Mouse (Mus musculus) retina, adult 2 months (tissue): ENCODE measurements around the gene Gm47189.
"Not testable (repeated sequence)": the region's sequence is repeated elsewhere in the genome, so short reads cannot be mapped to it uniquely, and the experiment has no call there.

Experiments
- DNase-seq: peaks from one replicate; pipeline ENCODE4 v3.0.0-alpha.2; 2012; ENCODE audit warnings: low read depth, low spot score

Gm47189 gene

DNA sequence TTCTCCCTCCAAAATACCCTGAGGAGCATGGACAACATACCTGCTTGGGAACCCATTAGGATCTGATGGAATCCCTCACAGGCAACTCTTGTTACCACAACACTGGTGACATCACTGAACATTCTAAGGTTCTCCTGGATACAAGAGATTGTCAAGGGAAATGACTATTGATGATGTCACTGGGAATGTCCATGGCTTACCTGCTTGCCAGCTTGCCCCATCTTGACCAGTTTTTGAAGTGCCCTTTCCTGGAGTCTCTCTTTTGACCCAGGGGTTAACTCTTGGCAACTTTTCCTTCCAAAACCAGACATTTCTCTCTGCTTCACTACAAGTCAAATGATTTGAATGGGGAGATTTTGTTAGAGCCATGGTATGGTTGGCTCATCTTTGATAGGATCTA, at the start of gene Gm47189:
TSS of gene Gm47189 (minus strand) at position 101 of the 400 bp plus-strand sequence.
- not testable (repeated sequence) for DNase-seq

DNA sequence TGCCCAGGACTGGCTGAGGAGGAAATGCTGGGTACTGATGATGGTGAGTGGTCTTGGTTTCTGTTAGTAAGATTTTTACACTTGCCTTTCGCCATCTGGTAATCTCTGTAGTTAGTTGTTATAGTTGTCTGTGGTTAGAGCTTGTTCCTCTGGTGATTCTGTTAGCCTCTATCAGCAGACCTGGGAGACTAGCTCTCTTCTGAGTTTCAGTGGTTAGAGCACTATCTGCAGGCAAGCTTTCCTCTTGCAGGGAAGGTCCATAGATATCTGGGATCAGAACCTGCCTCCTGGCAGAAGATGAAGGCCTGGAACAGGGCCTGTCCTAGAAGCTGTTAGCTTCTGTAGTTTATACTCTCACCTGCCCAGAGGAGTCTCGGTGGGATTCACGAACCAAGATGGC, 16.3 kb downstream of the Gm47189 start:
- not testable (repeated sequence) for DNase-seq

DNA sequence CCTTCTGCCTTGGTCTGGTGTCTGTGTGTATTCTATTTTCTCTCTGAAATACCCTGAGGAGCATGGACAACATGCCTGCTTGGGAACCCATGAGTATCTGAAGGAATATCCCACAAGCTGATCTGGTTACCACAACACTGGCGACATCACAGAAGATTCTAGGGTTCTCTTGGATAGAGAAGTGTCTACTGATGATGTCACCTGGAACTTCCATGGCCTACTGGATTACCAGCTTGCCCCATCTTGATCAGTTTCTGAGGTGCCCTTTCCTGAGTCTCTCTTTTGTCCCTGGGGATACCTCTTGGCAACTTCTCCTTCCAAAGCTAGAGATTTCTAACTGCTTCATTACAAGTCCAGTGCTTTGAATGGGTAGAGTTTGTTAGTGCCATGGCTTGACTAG, 21.7 kb downstream of the Gm47189 start, which contains the start of gene Gm7929:
TSS of gene Gm7929 (minus strand) at position 101 of the 400 bp plus-strand sequence.
- DNase-seq, result not testable (repeated sequence)

DNA sequence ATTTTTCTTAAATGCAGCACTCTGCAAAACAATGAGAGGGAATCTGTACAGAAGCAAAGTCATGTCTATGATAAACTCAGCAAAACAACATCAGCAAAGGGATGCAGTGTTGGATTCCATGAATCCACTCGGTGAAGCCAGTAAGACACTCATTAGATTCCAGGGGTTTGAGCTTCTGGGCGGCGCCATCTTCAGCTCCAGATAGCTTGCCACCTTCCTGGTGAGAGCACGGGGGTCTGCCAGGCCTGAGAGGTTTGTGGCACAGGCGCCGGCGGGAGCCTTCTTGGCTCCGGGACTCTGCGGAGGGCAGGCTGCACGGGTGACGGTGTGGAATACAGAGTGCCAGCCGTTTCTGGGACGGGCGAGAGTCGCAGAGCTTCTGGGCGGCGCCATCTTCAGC, 48.8 kb downstream of the Gm47189 start:
- not testable (repeated sequence) for DNase-seq

DNA sequence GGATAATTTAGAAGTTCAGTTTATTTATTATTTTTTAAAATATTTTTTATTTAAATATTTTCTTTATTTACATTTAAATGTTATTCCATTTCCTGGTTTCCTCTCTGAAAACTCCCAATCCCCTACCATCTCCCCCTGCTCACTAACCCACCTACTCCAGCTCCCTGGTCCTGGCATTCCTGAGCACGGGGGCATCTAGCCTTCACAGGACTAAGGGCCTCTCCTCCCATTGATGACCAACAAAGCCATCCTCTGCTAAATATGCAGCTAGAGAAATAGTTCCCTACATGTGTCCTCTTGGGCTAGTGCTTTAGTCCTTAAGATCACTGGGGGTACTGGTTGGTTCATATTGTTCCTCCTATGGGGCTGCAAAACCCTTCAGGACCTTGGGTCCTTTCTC, 55.1 kb downstream of the Gm47189 start:
- not testable (repeated sequence) for DNase-seq
